Mouse (Mus musculus): ENCODE measurements around the gene Adam15. TPM values are rescaled to one million over a fixed set of nuclear protein-coding genes. Genes with fewer than 3 reads are reported as not detected.

The Adam15 gene
- polyA plus RNA-seq, 1 experiment from 2014 or later = 33.9 TPM

GRCm38 (mm10) chr3:89322514-89323165 lies 27.2 kb downstream of the Adam15 start, which contains the start of gene Efna3:
Gene Efna3 (minus strand): TSS chr3:89322965.
- Histone ChIP-seq H3K4me1 (replicated peaks; ENCODE audit: control insufficient read depth, insufficient read depth, low read length) (peaks cover 7% of the 10 kb centered on the region; the same call in 1 of the 2 replicates), H3K36me3 (ENCODE audit: control insufficient read depth, insufficient read depth) (no peaks in the 10 kb centered on the region), H3K4me2 (replicated peaks; ENCODE audit: low read depth) (peak within 1 kb of the TSS; percentile 100), H3K9me3 (ENCODE audit: control insufficient read depth) (no peaks in the 10 kb centered on the region), H3K4me3 (ENCODE audit: low read depth, low read length) (peak within 1 kb of the TSS; percentile 59), H3K9ac (ENCODE audit: low read depth, low read length) (no peak within 1 kb of the TSS), H3K27ac (ENCODE audit: low read depth, low read length) (no peak within 1 kb of the TSS), H3K27me3 (replicated peaks; ENCODE audit: control insufficient read depth, insufficient read depth, low read length) (peaks cover 41% of the 10 kb centered on the region)
- TF ChIP-seq CTCF (IDR thresholded peaks at IDR 0.05; ENCODE audit: low read depth) = no peak
- under 1% methylated on average over 52 of the region's 53 CpGs for WGBS
- peak; percentile 23; the same call in 1 of the 2 replicates for ATAC-seq

- no peak overlapping the region for H3K9ac ChIP-seq (ENCODE audit: low read depth, low read length)
- H3K4me1 ChIP-seq (replicated peaks; ENCODE audit: control insufficient read depth, insufficient read depth, low read length) = peaks cover 7% of the 10 kb centered on the region; the same call in 1 of the 2 replicates
- no peak for TF ChIP-seq CTCF (IDR thresholded peaks at IDR 0.05; ENCODE audit: low read depth)
- 5% methylated on average over 14 of the region's 14 CpGs for WGBS
- H3K36me3 ChIP-seq (ENCODE audit: control insufficient read depth, insufficient read depth) = no peaks in the 10 kb centered on the region
- H3K4me2 ChIP-seq (replicated peaks; ENCODE audit: low read depth) = peak overlapping the region; percentile 100
- H3K9me3 ChIP-seq (ENCODE audit: control insufficient read depth) = no peaks in the 10 kb centered on the region
- peak overlapping the region; percentile 59 for H3K4me3 ChIP-seq (ENCODE audit: low read depth, low read length)
- peaks cover 41% of the 10 kb centered on the region for H3K27me3 ChIP-seq (replicated peaks; ENCODE audit: control insufficient read depth, insufficient read depth, low read length)
- no peak overlapping the region for H3K27ac ChIP-seq (ENCODE audit: low read depth, low read length)
- no peak for ATAC-seq
Measured at GRCm38 (mm10) chr3:89322131-89322500, 27.7 kb downstream of the Adam15 start.

- peak overlapping the region; percentile 59 for H3K4me3 ChIP-seq (ENCODE audit: low read depth, low read length)
- H3K27ac ChIP-seq (ENCODE audit: low read depth, low read length) = no peak overlapping the region
- under 1% methylated on average over 58 of the region's 66 CpGs for WGBS
- no peaks in the 10 kb centered on the region for H3K36me3 ChIP-seq (ENCODE audit: control insufficient read depth, insufficient read depth)
- H3K27me3 ChIP-seq (replicated peaks; ENCODE audit: control insufficient read depth, insufficient read depth, low read length) = peaks cover 41% of the 10 kb centered on the region
- H3K9ac ChIP-seq (ENCODE audit: low read depth, low read length) = no peak overlapping the region; the same call in 1 of the 2 replicates
- H3K4me2 ChIP-seq (replicated peaks; ENCODE audit: low read depth) = peak overlapping the region; percentile 100
- no peak; the same call in 1 of the 2 replicates for ATAC-seq
- H3K9me3 ChIP-seq (ENCODE audit: control insufficient read depth) = no peaks in the 10 kb centered on the region
- H3K4me1 ChIP-seq (replicated peaks; ENCODE audit: control insufficient read depth, insufficient read depth, low read length) = peaks cover 8% of the 10 kb centered on the region; the same call in 1 of the 2 replicates
- TF ChIP-seq CTCF (IDR thresholded peaks at IDR 0.05; ENCODE audit: low read depth) = no peak
Measured at GRCm38 (mm10) chr3:89321183-89322130, 28.3 kb downstream of the Adam15 start.

- H3K9me3 ChIP-seq (ENCODE audit: control insufficient read depth) = no peaks in the 10 kb centered on the region
- H3K9ac ChIP-seq (ENCODE audit: low read depth, low read length) = peak overlapping the region; percentile 17; the same call in 1 of the 2 replicates
- peaks cover 41% of the 10 kb centered on the region for H3K27me3 ChIP-seq (replicated peaks; ENCODE audit: control insufficient read depth, insufficient read depth, low read length)
- H3K4me3 ChIP-seq (ENCODE audit: low read depth, low read length) = peak overlapping the region; percentile 59
- H3K27ac ChIP-seq (ENCODE audit: low read depth, low read length) = no peak overlapping the region
- TF ChIP-seq CTCF (IDR thresholded peaks at IDR 0.05; ENCODE audit: low read depth) = no peak
- peaks cover 15% of the 10 kb centered on the region; the same call in 1 of the 2 replicates for H3K4me1 ChIP-seq (replicated peaks; ENCODE audit: control insufficient read depth, insufficient read depth, low read length)
- ATAC-seq = no peak
- WGBS = under 1% methylated on average over 41 of the region's 41 CpGs
- no peaks in the 10 kb centered on the region for H3K36me3 ChIP-seq (ENCODE audit: control insufficient read depth, insufficient read depth)
- peak overlapping the region; percentile 100 for H3K4me2 ChIP-seq (replicated peaks; ENCODE audit: low read depth)
Measured at GRCm38 (mm10) chr3:89320581-89321182, 29.1 kb downstream of the Adam15 start.

GRCm38 (mm10) chr3:89319591-89320350 lies 30.0 kb downstream of the Adam15 start:
- Histone ChIP-seq H3K9me3 (ENCODE audit: control insufficient read depth) (no peaks in the 10 kb centered on the region), H3K4me3 (ENCODE audit: low read depth, low read length) (peak overlapping the region; percentile 59), H3K36me3 (ENCODE audit: control insufficient read depth, insufficient read depth) (no peaks in the 10 kb centered on the region), H3K9ac (ENCODE audit: low read depth, low read length) (no peak overlapping the region), H3K4me1 (replicated peaks; ENCODE audit: control insufficient read depth, insufficient read depth, low read length) (peaks cover 17% of the 10 kb centered on the region; the same call in 1 of the 2 replicates), H3K27me3 (replicated peaks; ENCODE audit: control insufficient read depth, insufficient read depth, low read length) (peaks cover 41% of the 10 kb centered on the region), H3K27ac (ENCODE audit: low read depth, low read length) (no peak overlapping the region), H3K4me2 (replicated peaks; ENCODE audit: low read depth) (peak overlapping the region; percentile 100)
- no peak for ATAC-seq
- no peak for TF ChIP-seq CTCF (IDR thresholded peaks at IDR 0.05; ENCODE audit: low read depth)
- 2% methylated on average over 57 of the region's 58 CpGs for WGBS
